Mouse (Mus musculus) heart, postnatal 4 days (tissue): ENCODE results near the gene Ugt1a5. TPM values are rescaled to one million over a fixed set of nuclear protein-coding genes. Genes with fewer than 3 reads are reported as not detected.
A peak's percentile ranks its signal among the peaks of the same experiment; 100 is the strongest.

Experiments
- DNase-seq: peaks from one replicate; pipeline ENCODE4 v3.0.0; 2021
- total RNA-seq, 2 experiments: library from RNA; stranded (reverse); gene quantifications; 2 replicates each; pipeline ENCODE4 v1.2.3; 2021

The Ugt1a5 gene
- total RNA-seq, 2 experiments from 2014 or later: not detected

DNA sequence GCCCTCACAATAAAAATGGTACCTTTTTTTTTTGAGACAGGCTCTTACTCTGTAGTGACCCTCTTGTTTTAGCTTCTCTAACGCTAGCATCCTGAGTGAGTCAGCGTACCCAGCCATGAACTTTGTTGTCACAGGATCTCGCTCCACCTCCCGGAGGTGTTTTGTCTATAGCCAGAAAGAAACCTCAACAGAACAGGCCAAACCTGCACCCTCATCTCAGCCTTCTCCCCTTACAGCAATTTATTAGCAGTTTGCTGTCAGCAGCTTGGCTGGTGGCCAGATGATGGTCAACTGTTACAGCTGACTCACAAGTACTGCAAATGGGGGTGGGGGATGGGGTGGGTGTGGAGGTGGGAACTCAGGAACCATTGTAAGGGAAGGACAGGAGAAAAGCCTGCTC, 96.4 kb downstream of the Ugt1a5 start:
- peak; percentile 77 for DNase-seq

GRCm38 (mm10) chr1:88262961-88263360, 97.1 kb downstream of the Ugt1a5 start:
- DNase-seq: no peak

DNA sequence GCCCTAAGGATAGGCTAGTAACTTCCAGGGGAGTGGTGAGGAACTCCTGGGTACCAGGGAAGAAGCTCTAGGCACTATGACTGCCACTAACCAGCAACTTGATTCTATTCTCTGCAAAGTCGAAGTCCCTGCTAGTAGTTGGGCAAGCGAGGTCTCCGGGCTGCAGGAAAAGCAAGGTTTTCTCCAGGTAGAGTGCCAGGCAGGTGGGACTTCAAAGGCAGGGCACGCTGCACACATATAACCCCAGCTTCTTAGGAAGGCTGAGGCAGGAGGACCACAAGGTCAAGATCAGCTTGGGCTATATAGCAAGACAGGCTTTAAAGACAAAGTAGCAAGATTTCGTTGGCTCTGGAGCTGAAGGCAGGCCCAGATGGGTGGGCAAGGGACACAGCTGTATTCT, 98.0 kb downstream of the Ugt1a5 start:
- DNase-seq: no peak

DNA sequence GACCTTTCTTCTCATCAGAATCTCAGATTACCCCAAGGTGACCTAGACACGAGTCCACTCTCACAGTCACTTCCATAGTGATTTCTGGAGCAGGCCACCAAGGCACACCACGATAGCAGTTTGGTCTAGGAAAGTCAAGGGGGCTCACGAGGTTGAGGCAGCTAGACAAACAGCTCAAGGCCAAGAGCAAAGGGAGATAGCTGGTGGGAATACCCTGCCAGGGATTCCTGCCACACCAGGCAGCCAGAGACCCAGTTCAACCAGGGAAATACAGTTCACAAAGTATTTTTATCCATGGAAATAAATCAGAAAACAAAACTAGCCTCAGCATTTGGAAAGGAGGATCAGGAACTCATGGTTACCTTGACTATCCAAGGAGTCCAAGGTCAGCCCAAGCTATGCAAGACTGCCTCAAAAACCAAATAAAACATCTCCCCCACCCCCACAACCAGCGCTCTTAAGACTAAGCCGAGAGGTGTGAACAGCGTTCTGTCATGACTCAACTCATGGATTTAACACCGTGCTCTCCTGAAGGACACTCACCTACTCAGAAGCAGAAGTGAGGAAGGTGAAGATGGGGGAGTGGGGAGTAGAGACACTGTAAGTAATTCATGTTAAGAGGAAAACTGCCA, 98.5 kb downstream of the Ugt1a5 start:
- no peak for DNase-seq

DNA sequence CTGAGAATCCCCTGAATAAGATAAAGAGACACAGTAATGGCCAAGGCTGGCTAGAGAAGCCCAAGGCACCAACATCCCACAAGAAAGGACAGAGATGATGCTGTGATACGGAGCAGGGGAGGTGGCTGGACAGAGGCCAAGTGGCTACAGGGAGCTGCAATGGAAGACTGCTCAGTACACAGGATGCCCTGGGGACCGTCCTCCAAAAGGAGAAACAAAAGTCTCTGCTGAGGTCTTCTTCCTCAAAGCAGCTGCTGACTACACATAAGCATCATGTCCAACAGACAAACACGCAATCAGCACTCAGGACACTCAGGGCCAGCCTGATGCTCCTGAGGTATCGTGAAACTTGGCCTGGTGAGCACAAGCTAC, 99.0 kb downstream of the Ugt1a5 start:
- DNase-seq: no peak

DNA sequence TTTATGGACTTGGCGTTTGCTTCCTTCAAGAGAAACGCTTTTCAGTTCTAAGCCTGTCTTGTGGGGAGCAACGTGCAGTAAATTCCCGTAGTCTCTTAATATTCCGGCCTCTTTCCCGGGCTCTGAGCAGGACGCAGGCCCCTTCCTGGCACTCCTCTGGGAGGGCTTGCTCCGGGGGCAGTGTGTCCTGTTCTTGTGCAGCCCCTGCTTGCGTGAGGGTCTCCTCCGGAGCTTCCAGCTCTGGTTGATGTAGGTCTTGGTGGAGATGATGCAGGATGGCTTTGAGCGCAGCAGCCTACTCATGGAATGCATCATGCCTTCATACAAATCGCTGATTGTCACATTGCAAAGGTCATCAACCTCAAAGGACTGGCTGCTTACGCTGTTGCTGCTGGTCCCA, 100.3 kb downstream of the Ugt1a5 start:
- DNase-seq: no peak

DNA sequence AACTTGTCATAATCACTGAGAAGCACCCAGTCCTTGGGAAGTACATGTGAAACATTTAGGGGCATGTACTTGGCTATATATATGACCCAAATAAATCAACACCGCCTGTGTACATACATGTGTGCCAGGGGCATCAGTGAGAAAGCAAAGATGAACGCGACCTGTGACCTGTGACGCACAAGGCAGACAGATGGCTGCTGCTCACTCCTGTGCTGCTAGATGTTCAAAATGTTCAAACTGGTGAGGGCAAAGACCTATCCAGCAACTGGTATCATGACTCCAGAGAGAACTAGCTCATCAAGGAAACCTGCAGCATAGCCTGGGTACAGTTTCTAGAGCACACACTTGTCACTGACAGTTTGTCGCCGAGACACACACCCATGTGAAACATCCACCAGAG, 101.7 kb downstream of the Ugt1a5 start:
- no peak for DNase-seq

- DNase-seq: no peak
Observed at GRCm38 (mm10) chr1:88268070-88268469, 102.3 kb downstream of the Ugt1a5 start.

Other genes starting within 250 kb of the Ugt1a5 start
- gene Usp40, start 157.5 kb upstream of the Ugt1a5 start, total RNA-seq: 10 to 100 TPM; 24.8 to 26.2 TPM
- not detected for gene Ugt1a10, start 110.6 kb upstream of the Ugt1a5 start, total RNA-seq
- gene Ugt1a9, start 95.2 kb upstream of the Ugt1a5 start, total RNA-seq: not detected
- not detected for gene Ugt1a8, start 78.2 kb upstream of the Ugt1a5 start, total RNA-seq
- gene Ugt1a7c, start 71.0 kb upstream of the Ugt1a5 start, total RNA-seq: 1 to 10 TPM in 1 of 2 experiments, under 1 TPM in 1; 0.72 to 1.2 TPM
- gene Ugt1a6b, start 62.8 kb upstream of the Ugt1a5 start, total RNA-seq: 1 to 10 TPM in 1 of 2 experiments, not detected in 1; 1.1 TPM
- gene Ugt1a6a, start 31.2 kb upstream of the Ugt1a5 start, total RNA-seq: under 1 TPM; 0.63 to 0.81 TPM
- gene Ugt1a2, start 34.6 kb downstream of the Ugt1a5 start, total RNA-seq: not detected
- gene Dnajb3, start 39.8 kb downstream of the Ugt1a5 start, total RNA-seq: 1 to 10 TPM; 1.6 to 1.8 TPM
- gene Ugt1a1, start 45.9 kb downstream of the Ugt1a5 start, total RNA-seq: not detected
- under 1 TPM in 1 of 2 experiments, not detected in 1; 0.02 TPM for gene Mroh2a, start 61.0 kb downstream of the Ugt1a5 start, total RNA-seq
- gene Hjurp, start 111.6 kb downstream of the Ugt1a5 start, total RNA-seq: 100 to 1,000 TPM in 1 of 2 experiments, 10 to 100 TPM in 1; 97.1 to 100 TPM
- not detected for gene Trpm8, start 111.6 kb downstream of the Ugt1a5 start, total RNA-seq
- gene Spp2, start 240.9 kb downstream of the Ugt1a5 start, total RNA-seq: not detected